Mouse (Mus musculus) lung, embryonic 14.5 days (tissue): ENCODE results near the gene Ythdf2. TPM values are rescaled to one million over a fixed set of nuclear protein-coding genes. Genes with fewer than 3 reads are reported as not detected.

Experiments
- ATAC-seq: fragments of 200-750 bp; cut with Nextera tagmentation; 2 replicates; pipeline ENCODE4 v1.8.0; 2017; ENCODE audit warnings: mild to moderate bottlenecking, moderate TSS enrichment, moderate library complexity; ENCODE audit not compliant: insufficient read depth
- DNase-seq: peaks from one replicate; pipeline ENCODE4 v3.0.0-alpha.2; 2015
- H3K27ac ChIP-seq: fragments of 300-500 bp; sonication (generic); 2 replicates; pipeline ENCODE4 v1.5.1; 2014; ENCODE audit warnings: low read depth, mild to moderate bottlenecking, moderate library complexity
- H3K27me3 ChIP-seq: fragments of 300-500 bp; sonication (generic); 2 replicates; pipeline ENCODE4 v1.6.1; 2014; ENCODE audit warnings: low read length, control low read depth; ENCODE audit not compliant: insufficient read depth
- H3K36me3 ChIP-seq: fragments of 300-500 bp; sonication (generic); 2 replicates; pipeline ENCODE4 v1.6.1; 2014; ENCODE audit warnings: control low read depth; ENCODE audit not compliant: insufficient read depth
- H3K4me1 ChIP-seq: fragments of 300-500 bp; sonication (generic); 2 replicates; pipeline ENCODE4 v1.6.1; 2014; ENCODE audit warnings: antibody characterized with exemption, control low read depth; ENCODE audit not compliant: insufficient read depth
- H3K4me2 ChIP-seq: fragments of 300-500 bp; sonication (generic); 2 replicates; pipeline ENCODE4 v1.6.1; 2014; ENCODE audit warnings: mild to moderate bottlenecking
- H3K4me3 ChIP-seq: fragments of 300-500 bp; sonication (generic); 2 replicates; pipeline ENCODE4 v1.5.1; 2014; ENCODE audit warnings: low read depth, low read length
- H3K9ac ChIP-seq: fragments of 300-500 bp; sonication (generic); 2 replicates; pipeline ENCODE4 v1.6.1; 2014
- H3K9me3 ChIP-seq: fragments of 300-500 bp; sonication (generic); 2 replicates; pipeline ENCODE4 v1.6.1; 2016; ENCODE audit warnings: low read depth, low read length, control low read depth
- CTCF ChIP-seq: IDR thresholded peaks from 2 replicates; pipeline ENCODE4 v1.5.1; 2016; ENCODE audit warnings: antibody characterized with exemption, low read depth
- WGBS: fragments of 180-500 bp; shearing (Covaris S2); extraction: QIAGEN DNeasy Blood & Tissue Kit; methylation state at CpG from one replicate; pipeline ENCODE4 v1.1.7; 2014; 5-methylcytosine and 5-hydroxymethylcytosine counted together
- microRNA-seq: library from miRNA; unstranded; fragments of <30 nt; microRNA quantifications from one replicate; pipeline ENCODE4, GENCODE M21; 2016; ENCODE audit warnings: borderline number of aligned reads
- polyA plus RNA-seq: library from polyadenylated mRNA; unstranded; fragments of >200 nt; fragmentation: Nextera tagmentation; extraction: Ambion mirVana; gene quantifications from 2 replicates; pipeline ENCODE4 v1.2.1, GENCODE M21; 2014

Ythdf2 gene
- polyA plus RNA-seq, 1 experiment from 2014 or later: 121 TPM

- Histone ChIP-seq H3K9ac (no peak overlapping the region), H3K4me1 (no peaks in the 10 kb centered on the region), H3K4me3 (no peak overlapping the region), H3K4me2 (no peak overlapping the region), H3K27me3 (no peaks in the 10 kb centered on the region), H3K9me3 (no peaks in the 10 kb centered on the region), H3K36me3 (no peaks in the 10 kb centered on the region), H3K27ac (no peak overlapping the region)
- ATAC-seq (no peak), DNase-seq (no peak)
- no peak for TF ChIP-seq CTCF
- 4% methylated on average over 6 of the region's 6 CpGs for WGBS
Measured at GRCm38 (mm10) chr4:132154877-132155670, 57.0 kb downstream of the Ythdf2 start.

GRCm38 (mm10) chr4:132151673-132152072, 60.4 kb downstream of the Ythdf2 start:
- ATAC-seq (no peak), DNase-seq (no peak)
- Histone ChIP-seq H3K36me3 (no peaks in the 10 kb centered on the region), H3K9ac (no peak overlapping the region), H3K27ac (no peak overlapping the region), H3K4me1 (no peaks in the 10 kb centered on the region), H3K4me3 (no peak overlapping the region), H3K9me3 (no peaks in the 10 kb centered on the region), H3K4me2 (no peak overlapping the region), H3K27me3 (no peaks in the 10 kb centered on the region)
- TF ChIP-seq CTCF: no peak
- 49% methylated on average over 1 of the region's 1 CpGs for WGBS

GRCm38 (mm10) chr4:132146201-132146600, 65.9 kb downstream of the Ythdf2 start:
- Histone ChIP-seq H3K27ac (no peak overlapping the region), H3K27me3 (peaks cover 35% of the 10 kb centered on the region), H3K9me3 (no peaks in the 10 kb centered on the region), H3K4me1 (no peaks in the 10 kb centered on the region), H3K4me3 (no peak overlapping the region), H3K9ac (no peak overlapping the region), H3K36me3 (no peaks in the 10 kb centered on the region), H3K4me2 (no peak overlapping the region)
- ATAC-seq (no peak), DNase-seq (no peak)
- peak; percentile 47 for TF ChIP-seq CTCF
- WGBS: 66% methylated on average over 5 of the region's 5 CpGs

GRCm38 (mm10) chr4:132145092-132145491, 67.0 kb downstream of the Ythdf2 start:
- no peak for TF ChIP-seq CTCF
- no peak overlapping the region for H3K4me3 ChIP-seq
- no peaks in the 10 kb centered on the region for H3K36me3 ChIP-seq
- H3K9me3 ChIP-seq: no peaks in the 10 kb centered on the region
- DNase-seq (no peak), ATAC-seq (no peak)
- peaks cover 35% of the 10 kb centered on the region for H3K27me3 ChIP-seq
- no peaks in the 10 kb centered on the region for H3K4me1 ChIP-seq
- peak overlapping the region; percentile 85 for H3K4me2 ChIP-seq
- WGBS: 29% methylated on average over 10 of the region's 10 CpGs
- no peak overlapping the region for H3K9ac ChIP-seq
- no peak overlapping the region for H3K27ac ChIP-seq

- H3K9ac ChIP-seq: peak within 1 kb of the TSS; percentile 20
- H3K4me3 ChIP-seq: peak within 1 kb of the TSS; percentile 44
- no peaks in the 10 kb centered on the region for H3K36me3 ChIP-seq
- peak within 1 kb of the TSS; percentile 85 for H3K4me2 ChIP-seq
- no peaks in the 10 kb centered on the region for H3K9me3 ChIP-seq
- H3K27me3 ChIP-seq: peaks cover 35% of the 10 kb centered on the region
- TF ChIP-seq CTCF: no peak
- peak; percentile 46 for DNase-seq
- H3K4me1 ChIP-seq: no peaks in the 10 kb centered on the region
- H3K27ac ChIP-seq: no peak within 1 kb of the TSS
- WGBS: under 1% methylated on average over 86 of the region's 89 CpGs
- peak; percentile 66 for ATAC-seq
Measured at GRCm38 (mm10) chr4:132144080-132144841, 67.8 kb downstream of the Ythdf2 start, which contains the start of gene Oprd1. Oprd1 (minus strand) TSS chr4:132144486.

- WGBS: 88% methylated on average over 2 of the region's 2 CpGs
Measured at GRCm38 (mm10) chr4:132138640-132139039, 73.5 kb downstream of the Ythdf2 start.

GRCm38 (mm10) chr4:132137013-132137412, 75.1 kb downstream of the Ythdf2 start:
- TF ChIP-seq CTCF: no peak
- no peaks in the 10 kb centered on the region for H3K36me3 ChIP-seq
- no peaks in the 10 kb centered on the region for H3K27me3 ChIP-seq
- 69% methylated on average over 7 of the region's 7 CpGs for WGBS
- no peaks in the 10 kb centered on the region for H3K9me3 ChIP-seq
- H3K4me1 ChIP-seq: no peaks in the 10 kb centered on the region
- DNase-seq (no peak), ATAC-seq (no peak)
- H3K27ac ChIP-seq: no peak overlapping the region
- H3K9ac ChIP-seq: no peak overlapping the region
- H3K4me2 ChIP-seq: no peak overlapping the region
- H3K4me3 ChIP-seq: no peak overlapping the region

More at GRCm38 (mm10) chr4:132138640-132139039, 73.5 kb downstream of the Ythdf2 start:
- no peak overlapping the region for H3K27ac ChIP-seq
- H3K4me1 ChIP-seq: no peaks in the 10 kb centered on the region
- peaks cover 10% of the 10 kb centered on the region for H3K27me3 ChIP-seq
- H3K9me3 ChIP-seq: no peaks in the 10 kb centered on the region
- H3K4me2 ChIP-seq: no peak overlapping the region
- H3K4me3 ChIP-seq: no peak overlapping the region
- ATAC-seq: no peak
- no peak for TF ChIP-seq CTCF
- H3K36me3 ChIP-seq: no peaks in the 10 kb centered on the region
- no peak for DNase-seq
- no peak overlapping the region for H3K9ac ChIP-seq

Small RNAs within 50 kb of the gene (microRNA-seq; reads per million reads assigned to microRNA genes)
- gene Gm22033: not detected

Other genes starting within 250 kb of the Ythdf2 start
- 0.08 and 0.11 TPM in 2 replicates for gene Gm10300, start 137.6 kb downstream of the Ythdf2 start, polyA plus RNA-seq
- gene Epb41, start 137.0 kb downstream of the Ythdf2 start, polyA plus RNA-seq: 79.1 and 86.3 TPM in 2 replicates
- 0.04 TPM in 1 of 2 replicates, not detected in the other for gene Oprd1, start 67.8 kb downstream of the Ythdf2 start, polyA plus RNA-seq
- 33.1 and 39.5 TPM in 2 replicates for gene Gmeb1, start 49.3 kb upstream of the Ythdf2 start, polyA plus RNA-seq
- gene Taf12, start 62.1 kb upstream of the Ythdf2 start, polyA plus RNA-seq: 48.7 and 49.1 TPM in 2 replicates
- 1.2 and 1.9 TPM in 2 replicates for gene Rab42, start 91.1 kb upstream of the Ythdf2 start, polyA plus RNA-seq
- 69.9 and 71.8 TPM in 2 replicates for gene Trnau1ap, start 117.2 kb upstream of the Ythdf2 start, polyA plus RNA-seq
- gene Rcc1, start 141.3 kb upstream of the Ythdf2 start, polyA plus RNA-seq: 67.5 and 77.0 TPM in 2 replicates
- gene Phactr4, start 210.2 kb upstream of the Ythdf2 start, polyA plus RNA-seq: 23.3 and 23.9 TPM in 2 replicates